Mouse (Mus musculus): Measurements from ENCODE around the gene Tnfaip6. TPM values are rescaled to one million over a fixed set of nuclear protein-coding genes. Genes with fewer than 3 reads are reported as not detected.
A peak's percentile ranks its signal among the peaks of the same experiment; 100 is the strongest.

Tnfaip6 gene
- polyA plus RNA-seq, 1 experiment, result 2.8 TPM

DNA sequence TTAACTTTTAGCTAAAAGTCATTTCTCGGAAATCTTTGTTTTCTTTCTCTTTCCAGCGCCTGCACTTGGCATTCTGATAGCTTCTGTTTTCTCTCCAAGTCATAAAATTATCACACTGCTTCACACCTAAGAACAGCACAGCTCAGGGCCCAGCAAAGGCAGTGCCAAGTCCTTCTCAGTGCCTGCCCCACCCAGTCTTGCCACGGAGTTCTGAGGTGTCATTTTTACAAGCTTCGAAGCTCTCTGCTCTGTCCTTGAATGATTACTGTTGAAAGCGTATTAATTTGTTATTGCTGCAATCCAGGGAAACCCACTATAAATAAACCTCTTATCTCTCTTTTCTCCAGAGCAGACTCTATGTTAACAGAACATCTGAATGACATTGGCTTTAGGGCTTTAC lies 15.7 kb downstream of the Tnfaip6 start:
- Histone ChIP-seq H3K4me1 (ENCODE audit: control insufficient read depth, insufficient read depth, low read length) (peaks cover 1% of the 10 kb centered on the region), H3K36me3 (ENCODE audit: control insufficient read depth, insufficient read depth, low read length, poor library complexity, severe bottlenecking) (no peaks in the 10 kb centered on the region), H3K9ac (ENCODE audit: low read depth, poor library complexity, severe bottlenecking) (no peak overlapping the region), H3K27ac (ENCODE audit: insufficient read depth, low read length) (no peak overlapping the region), H3K9me3 (replicated peaks; ENCODE audit: control insufficient read depth, insufficient read depth, low read length, poor library complexity, severe bottlenecking) (no peaks in the 10 kb centered on the region), H3K27me3 (ENCODE audit: control insufficient read depth, insufficient read depth, low read length, poor library complexity, severe bottlenecking) (no peaks in the 10 kb centered on the region), H3K4me3 (ENCODE audit: low read depth, low read length) (no peak overlapping the region)
- TF ChIP-seq EP300 (IDR thresholded peaks at IDR 0.05; ENCODE audit: insufficient read depth, low read depth, low read length) (no peak), POLR2A (IDR thresholded peaks at IDR 0.05; ENCODE audit: insufficient read depth, low read length) (no peak), CTCF (IDR thresholded peaks at IDR 0.05; ENCODE audit: low read depth, low read length) (no peak)

DNA sequence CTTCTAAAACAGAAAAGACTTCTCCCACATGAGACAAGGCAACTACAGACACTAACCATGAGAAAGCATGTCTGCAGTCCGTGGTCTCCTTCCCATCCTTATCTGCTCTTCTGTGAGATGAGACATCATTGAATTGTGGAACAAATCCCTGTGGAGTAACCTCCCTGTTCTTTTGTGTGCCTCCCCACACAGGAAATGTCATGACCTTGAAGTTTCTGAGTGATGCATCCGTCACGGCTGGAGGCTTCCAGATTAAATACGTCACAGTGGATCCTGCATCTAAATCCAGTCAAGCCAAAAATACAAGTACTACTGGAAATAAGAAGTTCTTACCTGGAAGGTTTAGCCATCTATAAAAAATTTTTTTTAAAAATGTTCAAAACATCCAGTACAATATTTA lies 17.8 kb downstream of the Tnfaip6 start:
- H3K36me3 ChIP-seq (ENCODE audit: control insufficient read depth, insufficient read depth, low read length, poor library complexity, severe bottlenecking), result no peaks in the 10 kb centered on the region
- H3K4me1 ChIP-seq (ENCODE audit: control insufficient read depth, insufficient read depth, low read length), result peaks cover 1% of the 10 kb centered on the region
- no peak for TF ChIP-seq POLR2A (IDR thresholded peaks at IDR 0.05; ENCODE audit: insufficient read depth, low read length)
- no peak for TF ChIP-seq CTCF (IDR thresholded peaks at IDR 0.05; ENCODE audit: low read depth, low read length)
- TF ChIP-seq EP300 (IDR thresholded peaks at IDR 0.05; ENCODE audit: insufficient read depth, low read depth, low read length), result no peak
- no peak overlapping the region for H3K4me3 ChIP-seq (ENCODE audit: low read depth, low read length)
- no peak overlapping the region for H3K9ac ChIP-seq (ENCODE audit: low read depth, poor library complexity, severe bottlenecking)
- no peaks in the 10 kb centered on the region for H3K27me3 ChIP-seq (ENCODE audit: control insufficient read depth, insufficient read depth, low read length, poor library complexity, severe bottlenecking)
- H3K27ac ChIP-seq (ENCODE audit: insufficient read depth, low read length), result no peak overlapping the region
- no peaks in the 10 kb centered on the region for H3K9me3 ChIP-seq (replicated peaks; ENCODE audit: control insufficient read depth, insufficient read depth, low read length, poor library complexity, severe bottlenecking)

DNA sequence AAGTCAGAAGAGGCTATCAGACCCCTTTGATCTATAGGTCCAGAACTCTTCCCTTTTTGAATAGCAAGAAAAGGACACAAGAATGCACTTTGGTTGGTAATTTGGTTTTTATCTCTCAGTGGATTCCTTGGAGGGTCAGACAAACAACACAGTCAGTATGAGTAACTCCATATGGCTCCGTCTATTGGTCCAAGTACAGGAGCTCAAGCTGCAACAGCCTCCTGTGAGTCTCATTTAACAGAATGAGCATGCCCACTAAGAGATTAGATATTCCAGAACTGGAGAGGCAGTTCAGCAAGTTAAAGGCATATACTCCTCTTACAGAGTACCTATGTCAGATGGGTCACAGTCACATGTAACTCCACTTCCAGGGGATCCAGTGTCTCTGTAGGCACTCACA lies 19.3 kb downstream of the Tnfaip6 start:
- Histone ChIP-seq H3K27me3 (ENCODE audit: control insufficient read depth, insufficient read depth, low read length, poor library complexity, severe bottlenecking) (no peaks in the 10 kb centered on the region), H3K4me1 (ENCODE audit: control insufficient read depth, insufficient read depth, low read length) (peaks cover 1% of the 10 kb centered on the region), H3K36me3 (ENCODE audit: control insufficient read depth, insufficient read depth, low read length, poor library complexity, severe bottlenecking) (no peaks in the 10 kb centered on the region), H3K4me3 (ENCODE audit: low read depth, low read length) (no peak overlapping the region), H3K27ac (ENCODE audit: insufficient read depth, low read length) (no peak overlapping the region), H3K9me3 (replicated peaks; ENCODE audit: control insufficient read depth, insufficient read depth, low read length, poor library complexity, severe bottlenecking) (no peaks in the 10 kb centered on the region), H3K9ac (ENCODE audit: low read depth, poor library complexity, severe bottlenecking) (no peak overlapping the region)
- TF ChIP-seq EP300 (IDR thresholded peaks at IDR 0.05; ENCODE audit: insufficient read depth, low read depth, low read length), result no peak
- no peak for TF ChIP-seq CTCF (IDR thresholded peaks at IDR 0.05; ENCODE audit: low read depth, low read length)
- no peak for TF ChIP-seq POLR2A (IDR thresholded peaks at IDR 0.05; ENCODE audit: insufficient read depth, low read length)

DNA sequence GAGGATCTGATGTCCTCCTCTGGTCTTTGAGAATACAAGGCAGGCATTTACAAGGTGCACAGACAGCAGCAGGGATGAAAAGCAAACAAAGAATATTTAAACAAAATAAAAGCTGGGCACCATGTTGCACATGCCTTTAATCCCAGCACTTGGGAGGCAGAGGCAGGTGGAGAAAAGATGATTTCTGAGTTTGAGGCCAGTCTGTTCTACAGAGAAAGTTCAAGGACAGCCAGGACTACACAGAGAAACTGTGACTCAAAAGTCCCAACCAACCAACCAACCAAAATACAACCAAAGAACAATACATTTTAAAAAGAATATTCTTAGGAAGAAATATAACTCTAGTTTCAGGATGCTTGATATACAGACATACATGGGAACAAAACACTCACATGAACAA lies 19.9 kb downstream of the Tnfaip6 start:
- no peak overlapping the region for H3K9ac ChIP-seq (ENCODE audit: low read depth, poor library complexity, severe bottlenecking)
- H3K27ac ChIP-seq (ENCODE audit: insufficient read depth, low read length), result no peak overlapping the region
- H3K4me1 ChIP-seq (ENCODE audit: control insufficient read depth, insufficient read depth, low read length), result peaks cover 1% of the 10 kb centered on the region
- H3K36me3 ChIP-seq (ENCODE audit: control insufficient read depth, insufficient read depth, low read length, poor library complexity, severe bottlenecking), result no peaks in the 10 kb centered on the region
- no peak overlapping the region for H3K4me3 ChIP-seq (ENCODE audit: low read depth, low read length)
- no peaks in the 10 kb centered on the region for H3K9me3 ChIP-seq (replicated peaks; ENCODE audit: control insufficient read depth, insufficient read depth, low read length, poor library complexity, severe bottlenecking)
- H3K27me3 ChIP-seq (ENCODE audit: control insufficient read depth, insufficient read depth, low read length, poor library complexity, severe bottlenecking), result no peaks in the 10 kb centered on the region
- no peak for TF ChIP-seq EP300 (IDR thresholded peaks at IDR 0.05; ENCODE audit: insufficient read depth, low read depth, low read length)
- TF ChIP-seq CTCF (IDR thresholded peaks at IDR 0.05; ENCODE audit: low read depth, low read length), result no peak
- TF ChIP-seq POLR2A (IDR thresholded peaks at IDR 0.05; ENCODE audit: insufficient read depth, low read length), result no peak

GRCm38 (mm10) chr2:52068641-52069040 lies 30.8 kb downstream of the Tnfaip6 start:
- H3K4me1 ChIP-seq (ENCODE audit: control insufficient read depth, insufficient read depth, low read length), result peaks cover 3% of the 10 kb centered on the region
- no peak overlapping the region for H3K27ac ChIP-seq (ENCODE audit: insufficient read depth, low read length)
- H3K4me3 ChIP-seq (ENCODE audit: low read depth, low read length), result no peak overlapping the region
- no peaks in the 10 kb centered on the region for H3K27me3 ChIP-seq (ENCODE audit: control insufficient read depth, insufficient read depth, low read length, poor library complexity, severe bottlenecking)
- TF ChIP-seq EP300 (IDR thresholded peaks at IDR 0.05; ENCODE audit: insufficient read depth, low read depth, low read length) (no peak), CTCF (IDR thresholded peaks at IDR 0.05; ENCODE audit: low read depth, low read length) (no peak), POLR2A (IDR thresholded peaks at IDR 0.05; ENCODE audit: insufficient read depth, low read length) (no peak)
- no peaks in the 10 kb centered on the region for H3K36me3 ChIP-seq (ENCODE audit: control insufficient read depth, insufficient read depth, low read length, poor library complexity, severe bottlenecking)
- no peaks in the 10 kb centered on the region for H3K9me3 ChIP-seq (replicated peaks; ENCODE audit: control insufficient read depth, insufficient read depth, low read length, poor library complexity, severe bottlenecking)
- H3K9ac ChIP-seq (ENCODE audit: low read depth, poor library complexity, severe bottlenecking), result no peak overlapping the region

GRCm38 (mm10) chr2:52070816-52071215 lies 33.0 kb downstream of the Tnfaip6 start:
- Histone ChIP-seq H3K27me3 (ENCODE audit: control insufficient read depth, insufficient read depth, low read length, poor library complexity, severe bottlenecking) (no peaks in the 10 kb centered on the region), H3K36me3 (ENCODE audit: control insufficient read depth, insufficient read depth, low read length, poor library complexity, severe bottlenecking) (peaks cover 18% of the 10 kb centered on the region), H3K9ac (ENCODE audit: low read depth, poor library complexity, severe bottlenecking) (peak overlapping the region; percentile 82; the same call in 1 of the 2 replicates), H3K9me3 (replicated peaks; ENCODE audit: control insufficient read depth, insufficient read depth, low read length, poor library complexity, severe bottlenecking) (no peaks in the 10 kb centered on the region; the same call in 1 of the 2 replicates), H3K4me1 (ENCODE audit: control insufficient read depth, insufficient read depth, low read length) (peaks cover 3% of the 10 kb centered on the region), H3K4me3 (ENCODE audit: low read depth, low read length) (no peak overlapping the region), H3K27ac (ENCODE audit: insufficient read depth, low read length) (peak overlapping the region; percentile 98)
- TF ChIP-seq POLR2A (IDR thresholded peaks at IDR 0.05; ENCODE audit: insufficient read depth, low read length), result no peak
- TF ChIP-seq CTCF (IDR thresholded peaks at IDR 0.05; ENCODE audit: low read depth, low read length), result no peak
- TF ChIP-seq EP300 (IDR thresholded peaks at IDR 0.05; ENCODE audit: insufficient read depth, low read depth, low read length), result no peak

Measured in ES-Bruce4 (cell line).